Mouse (Mus musculus) CH12F3 (cell line): ENCODE measurements around the gene Sipa1l3.

ENCODE experiments used
- in situ Hi-C: fragments of 300-500 bp; cut with MboI; formaldehyde crosslinking; loops from 2 replicates; pipeline ENCODE4 v1.14.3; 2020; ENCODE audit warnings: low sequenced_read_pairs

The Sipa1l3 gene

DNA sequence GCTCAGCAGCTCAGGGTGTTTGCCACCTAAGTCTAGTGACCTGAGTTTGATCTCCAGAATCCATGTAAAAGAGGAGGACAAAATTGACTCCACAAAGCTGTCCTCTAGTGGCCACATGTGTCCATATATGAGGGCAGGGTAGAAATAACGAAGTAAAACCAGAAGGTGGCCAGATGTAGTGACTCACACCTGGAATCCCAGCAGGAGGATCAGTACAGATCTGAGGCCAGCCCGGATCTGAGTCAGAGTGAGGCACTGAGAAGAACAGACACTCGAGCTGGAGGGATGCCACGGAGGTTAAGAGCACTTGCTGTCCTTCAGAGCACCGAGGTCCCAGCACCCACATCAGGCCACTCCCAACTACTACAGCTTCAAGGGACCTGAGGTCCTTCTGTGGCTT, 68.3 kb downstream of the Sipa1l3 start:
- in situ Hi-C loops = no loop called here

DNA sequence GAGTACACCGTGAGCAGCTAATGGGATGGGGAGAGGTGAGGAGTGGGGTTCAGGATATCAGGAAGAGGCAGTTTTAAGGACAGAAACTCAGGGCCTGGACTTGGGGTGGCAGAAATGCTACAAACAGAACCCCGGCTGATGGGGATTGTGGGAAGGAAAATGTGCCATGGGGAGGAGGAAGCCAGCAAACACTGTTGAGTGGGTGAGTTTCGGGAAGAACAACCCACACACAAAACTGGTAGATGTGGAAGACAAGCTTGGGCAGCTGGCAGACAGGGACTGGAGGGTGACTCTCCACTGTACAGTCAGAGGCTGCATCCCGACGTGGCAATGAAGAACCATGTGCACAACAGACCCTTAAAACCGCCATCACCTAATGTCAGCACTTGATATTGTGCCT, 69.6 kb downstream of the Sipa1l3 start:
- in situ Hi-C loops = no loop called here

DNA sequence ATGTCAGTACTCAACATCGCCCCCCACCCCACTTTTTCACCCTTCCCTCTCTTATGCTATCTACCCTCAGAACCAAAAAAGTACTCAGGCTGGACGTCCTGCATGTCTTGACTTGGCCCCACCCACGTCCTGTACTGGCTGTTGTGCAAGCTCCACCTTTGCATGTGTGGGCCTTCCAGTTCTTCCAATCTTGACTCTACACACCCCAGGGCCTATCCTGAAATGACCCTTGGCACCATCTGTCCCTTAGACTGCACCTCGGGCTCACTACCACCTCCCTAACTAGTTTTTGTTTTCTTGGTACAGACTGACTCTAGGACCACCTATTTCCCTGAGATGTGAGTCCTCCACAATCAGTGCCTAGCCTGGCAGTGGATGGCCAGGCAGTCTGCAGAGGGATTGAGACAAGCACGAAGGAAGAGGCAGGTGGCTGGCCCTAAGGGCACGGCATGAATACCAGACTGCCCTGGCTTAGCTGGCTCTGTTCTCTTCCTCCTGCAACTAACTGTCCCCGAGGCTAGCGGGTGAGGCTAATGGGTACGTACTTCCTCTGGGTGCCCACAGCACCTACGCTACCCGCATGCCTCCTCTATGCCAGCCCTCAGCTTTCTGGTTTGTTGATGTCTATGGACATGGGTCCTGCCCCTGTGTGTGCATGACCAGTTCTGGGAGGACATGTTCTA, 71.2 kb downstream of the Sipa1l3 start:
- in situ Hi-C loops = no loop called here

DNA sequence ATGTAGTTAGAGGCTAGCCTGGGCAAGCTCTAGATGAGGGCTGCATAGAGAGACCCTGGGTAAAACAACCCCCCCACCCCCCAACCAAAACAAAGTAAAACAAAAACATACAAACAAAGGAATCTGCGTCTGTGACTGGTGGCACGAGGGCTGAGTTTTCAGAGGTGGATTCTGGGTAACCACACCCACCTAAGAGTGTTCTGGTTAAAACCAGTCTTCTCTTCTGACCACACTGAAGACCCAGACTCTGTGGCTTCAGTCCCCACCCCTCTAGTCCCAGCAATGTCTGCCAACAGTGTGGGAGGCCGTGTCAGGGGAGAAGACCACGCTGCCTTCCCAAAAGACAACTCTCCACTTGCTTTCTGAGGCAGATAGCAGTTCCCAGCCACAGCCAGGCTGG, 72.3 kb downstream of the Sipa1l3 start:
- in situ Hi-C loops = no loop called here

DNA sequence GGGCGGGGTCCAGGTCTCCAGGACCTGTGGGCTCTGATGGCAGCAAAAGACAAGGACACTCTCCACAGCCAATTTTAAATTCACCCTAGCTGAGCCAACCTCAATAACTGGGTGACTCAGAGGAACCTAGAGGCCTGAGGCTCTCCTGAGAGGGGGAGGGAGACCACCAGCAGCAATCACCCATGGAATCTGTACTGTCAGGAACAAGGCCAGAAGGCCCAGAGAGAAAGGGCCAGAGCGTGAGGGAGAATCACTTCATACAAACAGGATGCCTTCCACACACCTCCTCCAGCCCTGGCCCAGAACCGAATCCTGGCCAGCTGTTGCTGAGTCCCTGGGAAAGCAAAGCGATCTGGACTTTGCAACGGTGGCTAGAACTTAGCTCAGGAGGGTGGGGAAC, 73.9 kb downstream of the Sipa1l3 start:
- in situ Hi-C loops = no loop called here

DNA sequence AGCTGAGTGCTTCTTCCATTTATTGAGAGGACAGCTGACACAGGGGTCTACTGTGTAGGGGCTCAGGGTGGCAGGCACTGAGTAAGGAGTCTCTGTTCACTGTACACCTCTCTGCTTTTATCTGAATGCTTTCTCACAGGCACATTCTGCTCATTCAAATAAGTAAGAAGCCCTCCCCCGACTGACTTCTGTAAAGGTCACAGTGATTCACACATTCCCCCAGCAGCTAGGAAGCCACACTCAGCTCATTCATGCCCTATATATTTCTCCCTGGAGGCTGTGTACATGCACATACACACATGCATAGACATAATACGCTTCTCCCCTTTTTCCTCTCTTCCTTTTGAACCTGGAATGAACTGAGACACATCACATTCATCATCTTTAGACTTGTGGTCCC, 74.4 kb downstream of the Sipa1l3 start:
- in situ Hi-C loops = no loop called here

DNA sequence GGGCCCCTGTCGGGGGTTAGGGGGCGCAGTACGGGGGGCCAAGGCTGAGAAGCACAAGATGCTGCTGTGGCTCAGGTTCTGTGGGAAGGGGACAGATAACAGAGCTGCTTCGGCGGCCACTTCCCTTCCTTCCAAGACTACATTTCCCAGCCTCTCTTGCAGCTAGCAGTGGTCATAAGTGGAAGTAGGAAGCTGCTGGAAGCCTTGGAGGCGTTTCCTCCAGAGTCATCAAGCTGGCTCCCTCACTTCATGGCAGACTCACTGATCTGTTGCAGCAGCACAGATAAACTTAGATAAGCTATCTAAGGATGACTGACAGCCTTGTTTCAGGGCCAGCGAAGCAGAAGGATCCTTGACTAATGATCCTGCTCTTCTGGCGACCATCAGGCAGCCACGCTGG, 76.6 kb downstream of the Sipa1l3 start:
- in situ Hi-C loops = no loop called here

DNA sequence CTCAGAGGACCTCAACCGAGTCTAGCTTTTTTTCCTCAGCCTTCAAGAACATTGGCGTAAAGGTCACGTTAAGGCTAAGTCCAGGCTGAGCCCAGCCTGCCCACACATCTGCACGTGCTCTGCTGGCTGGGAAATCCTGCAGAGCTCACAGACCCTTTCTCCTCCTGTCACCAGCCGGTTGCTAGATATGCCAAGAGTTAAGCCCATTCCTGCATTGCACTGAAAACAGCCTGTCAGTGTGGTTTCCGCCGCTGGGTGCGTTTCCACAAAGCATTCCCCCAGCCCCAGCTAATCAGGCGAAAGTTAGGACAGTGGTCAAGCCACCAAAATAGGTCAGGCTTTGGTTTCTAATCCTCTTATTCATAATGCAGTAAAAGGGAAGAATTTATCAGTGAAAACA, 77.3 kb downstream of the Sipa1l3 start:
- in situ Hi-C loops = no loop called here

DNA sequence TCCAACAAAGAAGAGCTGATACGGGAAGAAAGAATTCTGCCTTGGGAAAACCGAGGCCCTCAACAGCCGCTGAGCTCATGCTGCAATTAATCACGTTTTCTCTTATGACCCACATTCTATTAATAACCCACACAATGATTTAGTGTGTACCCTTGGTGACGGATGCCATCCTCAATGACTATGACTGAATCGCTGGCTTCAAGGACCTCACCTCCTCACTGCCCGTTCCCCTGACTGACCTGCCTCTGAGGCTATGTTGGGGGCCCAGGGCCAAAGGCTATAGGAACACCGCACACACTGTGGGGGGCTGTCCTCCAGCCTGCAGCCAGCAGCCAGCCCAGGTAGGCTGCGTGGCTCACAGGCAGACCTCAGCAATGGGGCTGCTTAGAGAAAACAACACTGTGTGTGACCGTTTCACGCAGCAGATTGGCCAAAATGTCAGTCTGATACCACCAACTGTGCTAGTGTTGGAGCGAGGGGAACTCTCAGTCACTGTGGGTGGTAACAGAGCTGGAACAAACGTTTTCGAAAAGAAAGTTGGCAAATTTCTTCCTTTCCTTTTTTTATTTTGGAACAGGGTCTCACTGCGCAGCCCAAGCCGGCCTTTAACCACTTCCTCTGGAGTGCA, 79.7 kb downstream of the Sipa1l3 start:
- in situ Hi-C loops = no loop called here

DNA sequence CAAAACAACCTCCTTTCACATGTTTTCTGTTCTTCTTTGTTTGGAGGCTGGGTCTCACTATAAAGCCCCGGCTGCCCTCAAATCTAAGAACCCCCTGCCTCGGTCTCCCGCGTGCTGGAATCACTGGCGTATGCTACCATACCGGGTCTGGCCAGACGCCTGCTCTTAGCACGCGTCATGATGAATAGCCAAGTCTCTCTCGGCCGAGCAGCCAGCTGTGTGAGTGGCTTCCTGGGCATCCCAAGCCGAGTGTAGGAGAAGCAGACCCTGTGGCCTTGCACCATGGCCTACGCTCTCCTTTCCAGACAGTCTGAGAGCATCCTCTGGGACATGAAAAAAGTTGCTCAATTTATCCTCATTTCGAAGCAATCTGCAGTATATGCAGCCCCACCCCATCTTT, 80.2 kb downstream of the Sipa1l3 start:
- in situ Hi-C loops = no loop called here

DNA sequence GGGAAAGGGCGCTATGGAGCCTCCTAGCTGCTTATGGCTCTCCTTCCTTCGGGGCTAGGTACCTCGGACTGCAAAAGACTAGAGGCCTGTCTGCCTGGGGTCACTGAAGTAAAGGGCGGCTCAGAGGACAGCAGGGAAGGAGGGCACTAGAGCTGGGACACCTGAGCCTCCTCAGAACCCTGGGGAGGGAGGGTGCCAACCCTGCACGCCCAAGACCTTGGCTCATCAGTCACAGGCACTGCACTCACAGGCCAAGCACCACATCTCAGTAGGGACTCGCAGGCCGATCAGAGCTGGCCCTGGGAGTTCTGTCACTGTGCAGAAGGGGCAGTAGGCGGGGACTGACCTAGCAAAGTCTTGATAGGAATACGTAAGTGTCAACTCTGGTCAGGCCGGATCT, 81.4 kb downstream of the Sipa1l3 start:
- in situ Hi-C loops = no loop called here

DNA sequence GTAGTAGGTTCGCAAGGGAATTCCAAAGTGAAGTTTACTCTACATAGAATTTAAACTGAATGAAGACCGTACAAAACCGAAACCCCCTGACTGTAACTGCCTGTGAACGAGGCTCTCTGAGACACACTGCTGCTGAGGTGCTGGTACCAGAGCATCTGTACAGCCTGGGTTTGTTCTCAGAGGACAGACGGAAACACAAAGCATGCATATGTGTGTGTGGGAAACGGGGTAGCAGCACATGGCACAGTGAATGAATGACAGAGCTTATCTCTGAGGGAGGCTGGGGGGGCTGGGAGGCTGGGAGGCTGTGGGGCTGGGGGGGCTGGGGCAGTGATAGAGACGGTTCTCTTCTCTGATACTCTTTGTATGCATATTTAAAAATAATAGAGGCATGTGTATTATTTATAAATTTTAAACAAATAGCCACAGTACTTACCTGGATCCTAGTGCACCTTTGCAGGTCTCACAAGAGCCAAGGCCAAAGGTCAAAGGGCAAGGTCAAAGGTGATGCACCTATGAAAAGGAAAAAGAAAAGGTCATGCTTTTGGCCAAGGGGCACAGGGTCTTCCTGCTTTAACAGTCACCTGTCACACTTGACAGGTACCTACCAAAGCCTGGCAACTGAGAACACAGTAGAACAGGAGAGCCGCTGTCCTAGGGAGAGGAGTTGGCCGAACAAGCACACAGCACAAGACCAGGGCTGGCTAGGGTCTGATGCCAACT, 84.0 kb downstream of the Sipa1l3 start:
- in situ Hi-C loops = no loop called here

DNA sequence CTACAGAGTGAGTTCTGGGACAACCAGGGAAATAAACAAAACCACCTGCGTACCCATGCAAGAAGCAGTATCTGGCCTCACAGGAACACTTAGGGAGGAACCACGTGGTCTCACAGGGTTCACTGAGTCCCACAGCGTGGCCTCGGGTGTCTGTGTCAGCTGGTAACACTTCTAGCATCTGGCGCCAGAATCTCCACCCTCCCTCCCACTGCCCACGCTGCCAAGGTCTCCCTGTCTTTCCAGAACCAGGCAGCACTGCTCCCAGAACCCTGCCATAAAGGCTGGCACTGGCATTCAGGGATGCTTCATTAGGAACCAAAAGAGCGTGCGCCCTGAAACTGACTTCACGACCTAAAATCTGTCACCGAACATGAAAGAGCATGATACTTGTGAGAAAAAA, 84.7 kb downstream of the Sipa1l3 start:
- in situ Hi-C loops = no loop called here

DNA sequence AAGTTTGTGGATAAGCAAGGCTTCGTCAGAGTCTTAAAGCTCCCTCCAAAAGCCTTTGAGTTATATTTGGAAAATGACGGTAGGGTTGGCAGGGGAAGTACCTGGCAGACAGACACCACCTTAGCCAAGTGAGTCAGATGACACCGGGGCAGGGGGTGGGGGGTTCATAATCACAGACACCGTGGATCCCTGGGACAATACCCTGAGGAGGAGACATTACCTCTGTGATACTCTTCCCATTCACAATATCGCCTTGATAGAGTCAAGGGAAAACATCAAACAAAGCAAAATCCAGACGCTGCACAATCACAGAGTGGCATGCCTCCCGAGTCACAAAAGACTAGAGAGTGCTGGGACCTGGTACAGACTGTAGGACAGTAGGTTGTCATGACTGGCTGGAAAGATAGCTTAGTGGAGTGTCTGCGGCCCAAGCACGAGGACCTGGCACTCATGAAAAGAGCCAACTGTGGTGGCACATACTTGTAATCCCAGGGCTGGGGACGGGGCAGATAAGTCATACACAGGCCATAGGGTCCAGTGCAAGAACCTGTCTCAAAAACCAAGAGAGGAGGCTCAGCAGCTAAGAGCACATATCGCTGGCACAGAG, 85.4 kb downstream of the Sipa1l3 start:
- in situ Hi-C loops = no loop called here

DNA sequence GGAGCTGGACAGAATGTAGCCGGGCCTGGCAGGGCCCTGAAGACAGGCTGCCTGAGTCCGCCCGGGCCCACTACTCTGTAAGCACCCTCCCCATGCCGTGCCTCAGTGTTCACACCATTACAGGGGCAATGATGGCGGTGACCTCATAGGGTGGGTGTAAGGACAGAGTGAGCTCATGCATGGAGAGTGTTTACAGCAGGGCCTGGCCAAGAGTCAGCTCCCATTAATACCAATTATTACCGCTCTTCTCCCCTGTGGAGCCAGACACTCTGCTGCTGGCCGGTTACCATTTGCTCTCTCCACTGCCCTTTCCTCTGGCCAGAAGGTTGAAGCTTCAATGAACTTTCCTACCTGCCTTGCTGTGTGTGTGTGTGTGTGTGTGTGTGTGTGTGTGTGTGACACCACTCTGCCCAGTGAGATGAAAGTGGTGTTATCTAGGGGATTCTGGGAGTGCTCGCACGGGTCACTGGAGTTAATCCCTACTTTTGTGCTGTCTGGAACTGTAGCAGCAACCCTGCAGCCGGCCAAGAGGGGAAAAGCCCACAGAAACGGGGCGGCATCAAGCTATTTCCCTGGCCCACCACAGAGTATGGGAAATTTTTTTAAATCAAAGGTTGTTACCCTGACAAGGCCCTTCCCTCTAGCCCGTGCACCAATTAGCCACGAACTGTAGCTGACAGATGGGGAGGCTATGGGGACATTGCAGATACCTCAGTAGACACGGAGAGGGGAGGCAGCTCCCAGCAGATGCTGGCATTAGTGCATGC, 86.1 kb downstream of the Sipa1l3 start:
- in situ Hi-C loops = no loop called here

DNA sequence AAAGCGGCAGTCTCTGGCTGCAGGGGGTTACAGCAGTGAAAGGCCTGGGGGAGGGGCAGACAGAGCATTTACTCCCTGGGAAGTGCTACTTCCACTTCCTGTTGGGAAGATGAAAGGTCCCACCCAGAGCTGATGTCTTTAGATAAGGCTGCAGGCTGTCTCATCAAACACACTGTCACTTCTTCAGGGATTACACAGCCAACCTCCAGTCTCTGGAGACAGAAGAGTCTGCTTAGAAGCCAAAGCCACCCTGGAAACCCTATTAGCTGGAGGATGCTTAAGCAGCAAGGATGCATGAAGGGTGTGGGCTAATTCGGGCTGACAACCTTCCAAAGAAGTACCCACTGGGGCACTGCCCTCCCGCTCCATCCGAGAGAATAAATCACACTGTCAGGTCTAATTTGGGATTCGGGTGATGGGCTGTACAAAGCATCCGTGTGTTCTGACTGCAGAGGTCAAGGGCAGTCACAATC, 87.7 kb downstream of the Sipa1l3 start:
- in situ Hi-C loops = no loop called here

DNA sequence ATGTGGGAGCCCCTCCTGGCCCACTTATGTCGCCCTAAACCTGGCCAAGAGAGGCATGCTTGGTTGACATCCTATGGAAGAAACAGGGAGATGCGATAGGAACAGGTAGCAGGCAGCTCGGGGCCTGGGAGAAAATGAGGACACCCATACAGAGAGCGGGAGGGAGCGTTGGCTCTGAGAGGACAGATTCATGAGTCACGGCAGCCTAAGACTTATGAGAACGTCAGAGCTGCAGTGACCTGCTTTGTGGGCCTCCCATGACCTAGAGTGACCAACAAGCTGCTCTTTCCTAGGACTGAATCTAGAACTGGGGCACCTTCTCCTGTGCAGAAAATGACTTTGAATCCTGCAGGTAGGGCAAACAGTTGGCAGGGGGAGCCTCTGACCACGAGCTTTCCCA, 92.4 kb downstream of the Sipa1l3 start:
- in situ Hi-C loops = no loop called here

DNA sequence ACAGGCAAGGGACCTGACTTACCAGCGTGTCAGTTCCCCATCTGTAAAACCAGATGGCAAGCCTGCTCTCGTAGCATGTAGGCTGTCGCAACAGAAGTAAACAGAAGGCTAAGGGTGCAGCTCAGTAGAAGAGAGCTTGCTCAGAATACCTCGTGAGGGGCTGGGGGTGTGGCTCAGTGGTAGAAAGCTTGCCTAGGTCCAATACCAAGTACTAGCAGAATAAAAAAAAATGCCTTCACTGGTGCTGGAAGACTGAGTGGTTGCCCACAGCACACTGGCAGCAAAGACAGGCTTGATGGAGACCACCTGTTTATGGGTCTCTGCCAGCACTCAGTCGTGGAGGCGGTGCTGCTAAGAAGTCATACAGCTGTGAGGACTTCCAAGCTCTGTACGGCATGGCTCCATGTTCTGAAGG, 93.0 kb downstream of the Sipa1l3 start:
- in situ Hi-C loops = no loop called here

DNA sequence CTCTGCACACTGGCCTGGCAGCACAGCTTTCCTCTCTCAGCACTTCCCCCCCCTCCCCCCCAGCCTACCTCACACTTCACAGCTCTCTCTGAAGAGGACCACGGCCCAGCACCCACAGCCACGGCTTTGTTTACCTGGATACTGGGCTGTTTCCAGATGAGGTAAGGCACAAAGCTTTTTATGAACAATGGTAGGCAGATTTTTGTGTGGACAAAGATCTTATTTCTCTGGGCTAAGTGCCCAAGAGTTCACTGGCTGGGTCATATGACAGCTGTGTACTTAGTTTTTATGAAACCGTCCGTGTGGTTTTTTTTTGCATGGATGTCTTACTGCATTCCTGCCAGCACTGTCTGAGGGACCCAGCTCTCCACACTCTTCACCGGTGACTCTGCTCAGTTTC, 93.8 kb downstream of the Sipa1l3 start:
- in situ Hi-C loops = no loop called here

DNA sequence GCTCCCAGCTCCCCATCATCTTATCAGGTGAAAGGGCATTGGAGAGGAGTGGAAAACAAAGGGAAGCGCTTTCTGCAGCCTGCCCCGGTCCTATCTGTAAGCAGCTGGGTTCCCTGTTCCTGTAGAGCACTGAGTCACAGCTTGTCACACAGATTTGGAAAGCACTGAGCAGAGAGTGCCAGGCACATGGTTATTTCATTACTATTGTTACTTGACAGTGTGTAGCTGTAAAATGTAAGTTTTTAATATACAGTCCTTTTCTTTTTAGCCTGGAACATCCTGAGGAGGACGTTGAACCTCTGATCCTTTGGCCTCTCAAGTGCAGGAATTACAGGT, 96.6 kb downstream of the Sipa1l3 start:
- in situ Hi-C loops = no loop called here

DNA sequence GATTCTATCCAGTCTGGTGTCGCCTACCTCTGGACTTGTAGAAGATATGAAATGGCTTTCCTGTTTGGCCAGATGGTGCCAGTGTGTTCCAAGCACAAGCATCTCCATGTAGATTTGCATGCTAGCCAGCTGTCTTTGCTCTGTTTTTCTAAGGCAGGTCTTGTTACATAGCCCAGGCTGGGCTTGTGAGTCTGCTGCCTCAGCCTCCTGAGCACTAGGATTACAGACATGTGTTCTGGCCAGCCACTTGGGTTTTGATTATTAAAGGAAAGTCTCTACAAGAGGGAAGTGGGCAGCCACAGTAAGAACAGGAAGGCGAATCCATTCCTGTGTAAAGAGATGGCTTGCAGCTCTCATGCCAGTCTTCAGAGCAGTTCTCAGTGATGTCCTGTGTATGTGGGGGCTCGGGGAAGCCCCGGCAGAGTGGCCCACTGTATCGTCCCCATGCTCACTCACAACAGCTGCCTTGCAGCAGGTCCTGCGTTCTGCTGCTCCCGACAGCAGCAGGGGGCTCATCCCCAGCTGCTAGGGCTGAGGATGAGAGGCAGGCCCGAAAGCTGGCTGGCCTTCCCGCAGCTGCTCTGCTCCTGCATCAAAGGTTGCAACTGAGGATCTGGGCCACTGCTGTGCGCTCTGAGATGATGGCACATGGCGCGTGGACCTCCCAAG, 97.1 kb downstream of the Sipa1l3 start:
- in situ Hi-C loops = no loop called here
